Mouse (Mus musculus) CH12.LX (cell line): ENCODE measurements at regions not wholly inside any gene's neighbourhood (a gene's known extent, or its start where the extent isn't known, plus 50 kb on each side); places are given as distances from the start of the nearest gene placed in this dataset.

ENCODE experiments used
- DNase-seq: peaks from one replicate; pipeline ENCODE4 v3.0.0-alpha.2; 2013; ENCODE audit errors: extremely low read depth
- H3K27ac ChIP-seq: 2 replicates; pipeline ENCODE4 v1.5.1; 2012; ENCODE audit warnings: low read depth, mild to moderate bottlenecking, control low read depth, moderate library complexity; ENCODE audit not compliant: insufficient read depth
- H3K27me3 ChIP-seq: replicated peaks from 2 replicates; pipeline ENCODE3; 2012; ENCODE audit warnings: inconsistent platforms
- H3K36me3 ChIP-seq, 2 experiments: replicated peaks in 1 of 2; 2 replicates each; pipeline versions ENCODE3 to v1.6.1; 2012; ENCODE audit warnings: inconsistent platforms in 1 of 2, low read length in 1 of 2, mild to moderate bottlenecking in 1 of 2, mixed read lengths in 1 of 2, moderate library complexity in 1 of 2; ENCODE audit not compliant: control insufficient read depth in 1 of 2, insufficient read depth in 1 of 2
- H3K4me1 ChIP-seq, 2 experiments: 2 replicates each; pipeline ENCODE4 v1.6.1; 2012; ENCODE audit warnings: inconsistent platforms in 1 of 2, moderate library complexity in 1 of 2; ENCODE audit not compliant: insufficient read depth in 2 of 2, control insufficient read depth in 1 of 2
- H3K4me2 ChIP-seq: 2 replicates; pipeline ENCODE4 v1.6.1; 2012; ENCODE audit warnings: low read depth, mild to moderate bottlenecking, control low read depth; ENCODE audit not compliant: poor library complexity, insufficient read depth, severe bottlenecking
- H3K4me3 ChIP-seq, 3 experiments: fragments of 150-350 bp in 1 of 3; sonication (generic) in 1 of 3; replicated peaks in 1 of 3; 2 replicates each; pipeline versions ENCODE3 to v1.5.1; 2011 to 2012; ENCODE audit warnings: low read depth in 2 of 3, low read length in 2 of 3, mild to moderate bottlenecking in 2 of 3, moderate library complexity in 2 of 3, control low read depth in 1 of 3, improper control_type of control experiment in 1 of 3, inconsistent platforms in 1 of 3, mixed read lengths in 1 of 3; ENCODE audit not compliant: poor library complexity in 1 of 3
- H3K79me2 ChIP-seq: replicated peaks from 2 replicates; pipeline ENCODE4 v1.6.1; 2012; ENCODE audit warnings: mild to moderate bottlenecking, moderate library complexity; ENCODE audit not compliant: control insufficient read depth, poor library complexity, insufficient read depth, severe bottlenecking; ENCODE audit errors: extremely low read depth
- H3K9ac ChIP-seq: 2 replicates; pipeline ENCODE4 v1.6.1; 2012; ENCODE audit warnings: low read depth, mild to moderate bottlenecking, control low read depth, moderate library complexity; ENCODE audit not compliant: insufficient read depth
- H3K9me3 ChIP-seq: replicated peaks from 2 replicates; pipeline ENCODE3; 2012; ENCODE audit warnings: low read length, inconsistent platforms, mixed read lengths
- CHD1 ChIP-seq: IDR thresholded peaks from 2 replicates; pipeline ENCODE4 v1.6.1; 2012; ENCODE audit warnings: low read depth, low read length, improper control_type of control experiment, inconsistent platforms
- CHD2 ChIP-seq: IDR thresholded peaks from 2 replicates; pipeline ENCODE4 v1.6.1; 2011; ENCODE audit warnings: low read length, improper control_type of control experiment
- CTCF ChIP-seq, 2 experiments: IDR thresholded peaks in 1 of 2; conservative IDR thresholded peaks in 1 of 2; 2 replicates each; pipeline ENCODE4 v1.5.1; 2011 to 2012; ENCODE audit warnings: low read depth in 2 of 2, low read length in 2 of 2, improper control_type of control experiment in 1 of 2, inconsistent platforms in 1 of 2, mild to moderate bottlenecking in 1 of 2, moderate library complexity in 1 of 2
- ETS1 ChIP-seq: conservative IDR thresholded peaks from 2 replicates; pipeline ENCODE4 v1.6.1; 2012; ENCODE audit warnings: low read depth, mild to moderate bottlenecking, inconsistent platforms, low read length, improper control_type of control experiment, moderate library complexity
- HCFC1 ChIP-seq: IDR thresholded peaks from 2 replicates; pipeline ENCODE4 v1.6.1; 2012; ENCODE audit warnings: low read depth, mild to moderate bottlenecking, inconsistent platforms, low read length, improper control_type of control experiment
- IRF4 ChIP-seq: IDR thresholded peaks from 2 replicates; pipeline ENCODE4 v1.6.1; 2014; ENCODE audit warnings: low read depth, mild to moderate bottlenecking, inconsistent platforms, low read length, improper control_type of control experiment
- JUND ChIP-seq: conservative IDR thresholded peaks from 2 replicates; pipeline ENCODE4 v1.6.1; 2011; ENCODE audit warnings: low read depth, low read length, improper control_type of control experiment
- MAFK ChIP-seq: IDR thresholded peaks from 2 replicates; pipeline ENCODE4 v1.6.1; 2011; ENCODE audit warnings: low read length, improper control_type of control experiment; ENCODE audit not compliant: insufficient replicate concordance
- MAZ ChIP-seq: IDR thresholded peaks from 2 replicates; pipeline ENCODE4 v1.6.1; 2012; ENCODE audit warnings: low read depth, mild to moderate bottlenecking, inconsistent platforms, low read length, improper control_type of control experiment, moderate library complexity
- MXI1 ChIP-seq: IDR thresholded peaks from 2 replicates; pipeline ENCODE4 v1.6.1; 2011; ENCODE audit warnings: mild to moderate bottlenecking, low read depth, low read length, improper control_type of control experiment
- MYC ChIP-seq: IDR thresholded peaks from 2 replicates; pipeline ENCODE4 v1.6.1; 2011; ENCODE audit warnings: low read depth, mild to moderate bottlenecking, improper control_type of control experiment, low read length
- NELFE ChIP-seq: IDR thresholded peaks from 2 replicates; pipeline ENCODE4 v1.6.1; 2011; ENCODE audit warnings: low read depth, low read length, improper control_type of control experiment
- NRF1 ChIP-seq: IDR thresholded peaks from 2 replicates; pipeline ENCODE4 v1.6.1; 2014; ENCODE audit warnings: low read depth, mild to moderate bottlenecking, inconsistent platforms, low read length, improper control_type of control experiment, moderate library complexity
- PAX5 ChIP-seq: IDR thresholded peaks from 2 replicates; pipeline ENCODE4 v1.6.1; 2012; ENCODE audit warnings: low read length, inconsistent platforms, mixed read lengths
- POLR2A ChIP-seq: IDR thresholded peaks from 2 replicates; pipeline ENCODE4 v1.6.1; 2011; ENCODE audit warnings: low read depth, mild to moderate bottlenecking, improper control_type of control experiment, low read length
- RAD21 ChIP-seq: IDR thresholded peaks from 2 replicates; pipeline ENCODE4 v1.6.1; 2011; ENCODE audit warnings: low read depth, mild to moderate bottlenecking, low read length, improper control_type of control experiment, moderate library complexity
- RCOR1 ChIP-seq: conservative IDR thresholded peaks from 2 replicates; pipeline ENCODE4 v1.6.1; 2012; ENCODE audit warnings: low read depth, mild to moderate bottlenecking, inconsistent platforms, low read length, improper control_type of control experiment
- TBP ChIP-seq: conservative IDR thresholded peaks from 2 replicates; pipeline ENCODE4 v1.6.1; 2011; ENCODE audit warnings: low read depth, low read length, improper control_type of control experiment
- TCF12 ChIP-seq: IDR thresholded peaks from 2 replicates; pipeline ENCODE4 v1.6.1; 2014; ENCODE audit warnings: low read depth, mild to moderate bottlenecking, inconsistent platforms, low read length, improper control_type of control experiment
- UBTF ChIP-seq: IDR thresholded peaks from 2 replicates; pipeline ENCODE4 v1.6.1; 2012; ENCODE audit warnings: low read depth, mild to moderate bottlenecking, inconsistent platforms, low read length, improper control_type of control experiment, moderate library complexity
- ZKSCAN1 ChIP-seq: IDR thresholded peaks from 2 replicates; pipeline ENCODE4 v1.6.1; 2012; ENCODE audit warnings: low read depth, inconsistent platforms, low read length, improper control_type of control experiment, borderline replicate concordance
- ZNF384 ChIP-seq: IDR thresholded peaks from 2 replicates; pipeline ENCODE4 v1.6.1; 2012; ENCODE audit warnings: low read depth, low read length, improper control_type of control experiment, inconsistent platforms
- dilution Hi-C: fragments of 300-500 bp; cut with MboI; formaldehyde crosslinking; loops from 2 replicates; pipeline ENCODE4 v1.14.3; 2020; ENCODE audit warnings: low sequenced_read_pairs; ENCODE audit not compliant: extremely low pct_unique_long_range_greater_than_20kb, extremely low pct_ligation_motif_present
- in situ Hi-C: fragments of 300-500 bp; cut with MboI; formaldehyde crosslinking; loops from 3 replicates; pipeline ENCODE4 v1.14.3; 2019; ENCODE audit warnings: low sequenced_read_pairs, low pct_ligation_motif_present, low pct_unique_long_range_greater_than_20kb, mixed read lengths

DNA sequence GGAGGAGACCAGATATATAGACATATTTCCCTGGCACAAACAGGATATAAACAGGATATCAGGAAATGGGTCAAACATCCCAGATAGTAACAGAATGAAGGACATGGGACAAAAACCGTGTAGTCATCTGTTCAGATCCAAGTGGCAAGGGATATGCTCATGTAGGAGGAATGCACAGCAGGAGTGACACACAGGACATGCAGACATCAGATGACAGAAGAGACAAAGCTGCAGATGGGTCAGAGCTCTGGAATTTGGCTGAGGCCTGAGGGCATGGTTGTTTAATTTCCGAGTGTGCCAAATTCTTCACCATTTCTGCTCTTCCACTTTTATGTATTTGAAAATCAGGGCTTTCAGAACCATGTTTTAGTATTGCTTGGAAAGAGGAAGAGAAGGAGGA is 547.1 kb downstream of the Zfp619 start:
- no peak for TF ChIP-seq HCFC1
- no peak for TF ChIP-seq MAFK
- no peak for TF ChIP-seq RAD21
- dilution Hi-C loops = no loop called here
- H3K27ac ChIP-seq = no peak overlapping the region
- H3K9ac ChIP-seq = no peak overlapping the region
- H3K36me3 ChIP-seq = no peaks in the 10 kb centered on the region
- no peaks in the 10 kb centered on the region for H3K79me2 ChIP-seq
- H3K27me3 ChIP-seq = no peaks in the 10 kb centered on the region
- no peak overlapping the region for H3K4me3 ChIP-seq
- DNase-seq = no peak
- H3K4me1 ChIP-seq = no peaks in the 10 kb centered on the region
- no peaks in the 10 kb centered on the region for H3K9me3 ChIP-seq
- no peak overlapping the region for H3K4me2 ChIP-seq
- in situ Hi-C loops = no loop called here

DNA sequence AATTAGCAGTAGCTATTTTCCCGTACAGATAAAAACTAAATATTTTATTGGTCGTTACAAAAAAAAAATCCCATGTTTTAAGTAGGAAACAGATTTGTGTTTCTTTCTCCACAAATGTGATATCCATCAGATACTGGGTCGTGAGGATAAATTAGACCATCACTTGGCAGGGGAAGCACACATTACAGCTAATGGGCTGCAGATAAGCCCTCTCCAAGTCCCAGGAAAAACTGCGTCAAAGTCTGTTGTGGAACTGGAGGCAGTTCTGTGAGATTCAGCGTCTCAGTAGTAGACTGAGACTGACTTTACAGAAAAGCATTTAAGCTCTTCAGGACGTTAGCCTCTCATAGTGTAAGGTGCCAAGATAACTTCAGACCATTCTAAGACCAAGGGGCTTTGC is 548.0 kb downstream of the Zfp619 start:
- Histone ChIP-seq H3K79me2 (no peaks in the 10 kb centered on the region), H3K4me2 (no peak overlapping the region), H3K4me1 (no peaks in the 10 kb centered on the region), H3K9me3 (no peaks in the 10 kb centered on the region), H3K9ac (no peak overlapping the region), H3K27me3 (no peaks in the 10 kb centered on the region), H3K27ac (no peak overlapping the region), H3K4me3 (no peak overlapping the region), H3K36me3 (no peaks in the 10 kb centered on the region)
- no peak for TF ChIP-seq ZNF384
- TF ChIP-seq POLR2A = no peak
- no peak for TF ChIP-seq NRF1
- no peak for TF ChIP-seq TCF12
- no peak for TF ChIP-seq TBP
- TF ChIP-seq JUND = no peak
- TF ChIP-seq NELFE = no peak
- TF ChIP-seq CHD2 = no peak
- TF ChIP-seq RAD21 = no peak
- in situ Hi-C loops = no loop called here
- dilution Hi-C loops = no loop called here
- no peak for DNase-seq

DNA sequence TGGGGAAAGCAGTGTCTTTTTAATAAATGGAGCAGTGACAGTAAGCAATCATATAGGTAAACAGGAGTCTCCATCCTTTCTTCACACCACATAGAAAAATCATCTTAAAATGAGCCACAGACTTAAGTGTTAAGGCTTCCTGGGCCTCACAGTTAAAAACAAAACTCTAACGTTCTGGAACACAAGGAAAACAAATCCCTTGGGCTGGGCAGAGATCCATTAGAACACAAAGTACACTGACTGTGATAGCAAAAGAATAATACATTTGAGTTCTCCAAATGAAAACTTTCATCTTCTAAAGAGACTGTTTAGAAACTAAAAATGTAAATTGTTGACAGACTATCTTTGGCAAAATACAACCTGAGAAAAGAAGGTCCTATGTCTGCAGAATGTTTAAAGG is 549.8 kb downstream of the Zfp619 start:
- no peak for TF ChIP-seq IRF4
- TF ChIP-seq PAX5 = no peak
- no peak for TF ChIP-seq TBP
- TF ChIP-seq MYC = no peak
- TF ChIP-seq NELFE = no peak
- TF ChIP-seq ZNF384 = no peak
- TF ChIP-seq CHD1 = no peak
- TF ChIP-seq ETS1 = no peak
- TF ChIP-seq MAZ = no peak
- TF ChIP-seq RCOR1 = no peak
- TF ChIP-seq NRF1 = no peak
- no peak for TF ChIP-seq UBTF
- no peak for TF ChIP-seq ZKSCAN1
- no peak for TF ChIP-seq MXI1
- TF ChIP-seq HCFC1 = no peak
- no peak for TF ChIP-seq CTCF (conservative IDR thresholded peaks at IDR 0.05 in 1 of 2, IDR thresholded peaks at IDR 0.05 in 1 of 2; ENCODE audit: low read depth in 2 of 2, low read length in 2 of 2)
- dilution Hi-C loops = no loop called here

More for the DNA sequence above, 549.8 kb downstream of the Zfp619 start:
- Histone ChIP-seq H3K9ac (no peak overlapping the region), H3K4me1 (no peaks in the 10 kb centered on the region), H3K4me2 (no peak overlapping the region), H3K9me3 (no peaks in the 10 kb centered on the region), H3K27me3 (no peaks in the 10 kb centered on the region), H3K79me2 (no peaks in the 10 kb centered on the region), H3K27ac (no peak overlapping the region), H3K36me3 (no peaks in the 10 kb centered on the region), H3K4me3 (no peak overlapping the region)
- no peak for DNase-seq
- in situ Hi-C loops = no loop called here
